In the genomic region with DNA sequence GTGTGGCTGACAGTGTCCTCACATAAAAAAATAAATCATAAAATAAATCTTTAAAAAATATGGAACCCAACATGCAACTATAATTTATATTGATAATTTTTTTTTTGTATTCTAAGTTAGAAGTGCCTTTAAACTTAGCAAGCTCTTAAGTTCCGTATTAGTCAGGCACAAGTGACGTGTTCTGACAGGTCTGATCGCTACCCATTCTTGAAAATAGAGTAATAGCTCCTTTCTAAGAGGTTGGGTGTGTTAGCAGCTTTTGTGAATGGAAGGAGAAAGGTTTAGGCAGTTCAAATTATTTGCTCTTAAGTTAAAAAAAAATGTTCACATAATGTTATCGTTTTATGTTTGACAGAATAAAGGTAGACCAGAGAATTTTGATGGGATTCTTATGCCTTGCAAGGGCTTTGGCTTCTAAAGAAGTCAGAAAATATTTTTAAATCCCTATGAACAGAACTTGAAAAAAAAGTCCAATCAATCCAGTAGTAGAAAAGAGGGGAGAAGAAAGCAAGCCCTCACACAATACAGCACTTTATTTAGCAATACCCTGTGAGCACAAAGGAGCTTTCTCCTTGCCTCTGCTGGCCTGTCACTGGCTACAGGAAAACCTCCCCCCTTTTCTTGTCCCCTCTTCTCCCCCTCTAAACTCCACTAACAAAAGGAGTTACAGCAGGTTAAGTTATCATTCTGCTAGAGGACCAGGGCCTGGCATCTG, we compare ENCODE assay signal across 14 mouse cellular contexts. TPM values are rescaled to one million over a fixed set of nuclear protein-coding genes. Genes with fewer than 3 reads are reported as not detected.
DNase-seq lines count a peak whose midpoint lies in the region; TF ChIP-seq lines count a peak whose summit lies in the region.
"Had no signal": no experiment of that assay in that cellular context is flagged by ENCODE, and none has a peak within 500 bp of the region (broad histone marks: within the 10 kb centered on the region; RNA-seq: fewer than 3 reads in every experiment).

No protein-coding gene starts in this region.

- 29% methylated on average over 4 of the region's 4 CpGs for WGBS in forebrain, embryonic 10.5 days

- peaks cover 37% of the 10 kb centered on the region for H3K4me1 ChIP-seq in forebrain, embryonic 10.5 days

- DNase-seq in left cerebral cortex, adult 2 months (ENCODE audit: extremely low spot score in 1 of 2, low spot score in 2 of 2), result no peak
- DNase-seq in left cerebral cortex, postnatal 10 days (ENCODE audit: extremely low spot score in 1 of 2, low spot score in 2 of 2), result no peak
- DNase-seq in forebrain, embryonic 10.5 days (ENCODE audit: extremely low spot score, low spot score), result no peak
- peak; percentile 37 for DNase-seq in mesoderm, embryonic 11.5 days (ENCODE audit: low read depth, low spot score)
- DNase-seq in retina, postnatal 1 day, result peak; percentile 30
- no peak for DNase-seq in adrenal gland, adult (ENCODE audit: inconsistent age in 2 of 2, low spot score in 1 of 2)
- no peak for DNase-seq in cerebellum, postnatal 4 days (ENCODE audit: low spot score in 2 of 2)
- no peak for DNase-seq in right cerebral cortex, postnatal 36 days (ENCODE audit: low spot score in 2 of 2)
- DNase-seq: adrenal gland, postnatal 25 days; cerebellum, adult 9-11 months; kidney, postnatal 10 days; liver, postnatal 0 days; thymus, postnatal 25 days had no signal

- peak overlapping the region; percentile 71 for H3K27ac ChIP-seq in left cerebral cortex, adult 2 months
- peak overlapping the region; percentile 83 for H3K27ac ChIP-seq in forebrain, embryonic 10.5 days

- intact Hi-C loops in left cerebral cortex, adult 2 months (cut with DNase I), result no loop called here
- intact Hi-C loops in left cerebral cortex, postnatal 10 days (cut with DNase I), result no loop called here

- peaks cover 3% of the 10 kb centered on the region; the same call in 1 of the 2 replicates for H3K9me3 ChIP-seq in forebrain, embryonic 10.5 days

- no peak overlapping the region for H3K4me3 ChIP-seq in left cerebral cortex, adult 2 months
- H3K4me3 ChIP-seq in forebrain, embryonic 10.5 days, result peak overlapping the region; percentile 26

- no peak for TF ChIP-seq CTCF in left cerebral cortex, adult 2 months (IDR thresholded peaks at IDR 0.05)

- peaks cover 5% of the 10 kb centered on the region; the same call in 1 of the 2 replicates for H3K27me3 ChIP-seq in forebrain, embryonic 10.5 days (ENCODE audit: poor library complexity, severe bottlenecking)
- H3K27me3 ChIP-seq: Patski had no signal

- peaks cover 6% of the 10 kb centered on the region; the same call in 1 of the 2 replicates for H3K36me3 ChIP-seq in forebrain, embryonic 10.5 days (replicated peaks)

RNA-seq across cellular contexts. Expression of a gene that starts 29.4 kb away (rescaled TPM):
- 10 to 100 TPM; 92.8 to 98.0 TPM for total RNA-seq in left cerebral cortex, adult 2 months (2021)
- total RNA-seq in left cerebral cortex, postnatal 10 days (2021), result 100 to 1,000 TPM; 109 to 120 TPM
- 37.5 and 39.5 TPM in 2 replicates for polyA plus RNA-seq in forebrain, embryonic 10.5 days (2016; fragmentation: Nextera tagmentation; extraction: Ambion mirVana)

Comparison
In these comparisons a context has a peak if more than half of its experiments do, and no peak if none do; other contexts are left out.
1. DNase-seq: peak in mesoderm, embryonic 11.5 days (single experiment) and retina, postnatal 1 day (single experiment); none in left cerebral cortex, adult 2 months (0 of 2), left cerebral cortex, postnatal 10 days (0 of 2), forebrain, embryonic 10.5 days (single experiment), adrenal gland, adult (0 of 2), cerebellum, postnatal 4 days (0 of 2) and right cerebral cortex, postnatal 36 days (0 of 2).